Mouse (Mus musculus): ENCODE results near the gene Pfdn4.
"Not testable (repeated sequence)": the region's sequence is repeated elsewhere in the genome, so short reads cannot be mapped to it uniquely, and the experiment has no call there.

Gene Pfdn4

GRCm38 (mm10) chr2:170496154-170496930 lies at the start of gene Pfdn4:
Gene Pfdn4, plus strand, starts transcription at chr2:170496428.
- DNase-seq (ENCODE audit: extremely low spot score, low read depth, low spot score) = no peak

DNA sequence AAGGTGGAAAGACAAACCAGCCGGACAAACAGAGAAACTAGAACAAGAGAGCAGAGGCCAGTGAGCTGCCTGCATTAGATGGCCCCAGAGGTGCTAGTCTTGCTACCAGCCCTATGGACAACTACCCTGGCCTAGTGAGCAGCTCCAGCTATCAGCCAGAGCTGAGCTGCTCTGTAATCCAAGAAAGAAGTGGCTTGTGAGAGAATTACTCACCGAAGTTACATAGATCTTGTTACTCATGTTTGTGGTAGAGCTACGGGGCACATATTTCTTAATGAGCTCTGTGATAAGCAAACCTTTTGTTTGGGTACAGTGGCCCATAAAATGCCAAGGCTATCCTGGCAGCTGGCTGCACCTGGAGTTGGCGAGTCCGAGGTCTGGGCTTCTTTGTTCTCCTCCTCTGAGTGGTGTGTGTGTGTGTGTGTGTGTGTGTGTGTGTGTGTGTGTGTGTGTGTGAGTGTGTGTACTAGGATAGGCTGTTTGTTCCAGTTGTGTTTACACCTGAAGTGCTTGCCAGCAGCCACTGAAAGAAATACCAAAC lies 49.3 kb upstream of the Pfdn4 start:
- DNase-seq (ENCODE audit: extremely low spot score, low read depth, low spot score) = no peak

GRCm38 (mm10) chr2:170447651-170448050 lies 48.6 kb upstream of the Pfdn4 start:
- DNase-seq (ENCODE audit: extremely low spot score, low read depth, low spot score) = no peak

DNA sequence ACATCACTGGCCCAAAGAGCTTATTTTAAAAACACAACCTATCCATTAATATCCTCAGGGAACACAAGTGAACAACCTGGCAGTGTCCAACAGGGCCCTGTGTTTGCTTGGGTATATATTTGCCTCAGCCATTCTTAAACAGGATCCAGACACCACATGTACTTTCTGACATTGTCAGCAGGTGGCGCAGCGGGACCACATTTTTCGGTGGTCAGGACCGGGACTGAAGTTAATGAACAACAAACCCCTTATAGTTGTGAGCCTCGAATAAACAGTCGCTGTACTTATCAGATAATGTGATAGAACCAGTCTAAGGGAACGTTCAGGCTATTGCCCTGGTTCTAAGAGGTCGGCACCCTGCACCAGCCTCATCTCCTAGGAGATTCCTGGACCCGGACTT lies 45.3 kb upstream of the Pfdn4 start:
- peak; percentile 82 for DNase-seq (ENCODE audit: extremely low spot score, low read depth, low spot score)

- not testable (repeated sequence) for DNase-seq (ENCODE audit: extremely low spot score, low read depth, low spot score)
These were observed 42.4 kb upstream of the Pfdn4 start for GRCm38 (mm10) chr2:170453809-170454208.

GRCm38 (mm10) chr2:170459183-170459582 lies 37.0 kb upstream of the Pfdn4 start:
- no peak for DNase-seq (ENCODE audit: extremely low spot score, low read depth, low spot score)

DNA sequence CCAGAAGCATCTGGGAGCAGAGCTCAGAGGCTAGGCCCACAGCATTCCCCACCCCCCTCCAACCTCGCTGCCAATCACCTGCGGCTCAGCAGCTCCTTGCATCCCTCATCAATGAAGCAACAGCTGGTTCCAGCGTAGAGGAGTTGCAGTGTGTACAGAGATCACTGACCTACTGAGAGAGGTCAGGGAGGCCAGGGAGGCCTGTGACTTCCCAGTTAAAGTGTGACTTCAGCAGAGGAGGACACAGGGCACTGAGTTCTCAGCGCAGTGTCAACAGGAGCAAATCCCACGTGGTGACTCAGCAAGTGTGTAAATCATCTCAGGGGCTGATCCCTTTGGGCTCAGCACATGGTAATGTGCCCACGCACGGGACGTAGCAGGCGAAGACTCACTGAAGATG lies 36.4 kb upstream of the Pfdn4 start:
- no peak for DNase-seq (ENCODE audit: extremely low spot score, low read depth, low spot score)

- DNase-seq (ENCODE audit: extremely low spot score, low read depth, low spot score) = no peak
These were observed 34.6 kb upstream of the Pfdn4 start for GRCm38 (mm10) chr2:170461652-170462051.

DNA sequence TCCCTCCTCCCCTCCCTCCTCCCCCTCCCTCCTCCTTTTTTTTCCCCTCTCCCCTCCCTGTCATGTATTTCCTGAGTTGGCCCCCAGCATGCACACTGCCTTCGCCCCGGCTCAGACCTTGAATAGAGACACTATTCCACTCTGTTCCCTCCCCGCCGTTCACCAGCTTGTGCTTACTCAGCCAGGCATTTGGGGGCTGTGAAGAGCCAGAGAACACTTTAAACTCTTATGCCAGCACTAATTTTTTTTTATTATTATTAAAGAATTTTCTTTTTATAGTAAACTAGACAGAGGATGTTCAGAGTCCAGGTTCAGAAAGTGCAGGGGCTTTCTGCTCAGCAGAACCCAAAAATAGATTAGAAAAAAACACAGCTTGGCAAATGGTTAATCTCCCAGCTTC lies 31.4 kb upstream of the Pfdn4 start:
- no peak for DNase-seq (ENCODE audit: extremely low spot score, low read depth, low spot score)

- no peak for DNase-seq (ENCODE audit: extremely low spot score, low read depth, low spot score)
These were observed 28.2 kb upstream of the Pfdn4 start for GRCm38 (mm10) chr2:170468009-170468408.

GRCm38 (mm10) chr2:170469616-170470308 lies 26.5 kb upstream of the Pfdn4 start:
- DNase-seq (ENCODE audit: extremely low spot score, low read depth, low spot score) = no peak

- no peak for DNase-seq (ENCODE audit: extremely low spot score, low read depth, low spot score)
These were observed 25.6 kb upstream of the Pfdn4 start for GRCm38 (mm10) chr2:170470591-170470990.

- no peak for DNase-seq (ENCODE audit: extremely low spot score, low read depth, low spot score)
These were observed 22.1 kb upstream of the Pfdn4 start for GRCm38 (mm10) chr2:170474125-170474524.

- no peak for DNase-seq (ENCODE audit: extremely low spot score, low read depth, low spot score)
These were observed 21.1 kb upstream of the Pfdn4 start for GRCm38 (mm10) chr2:170475164-170475563.

- no peak for DNase-seq (ENCODE audit: extremely low spot score, low read depth, low spot score)
These were observed 20.0 kb upstream of the Pfdn4 start for GRCm38 (mm10) chr2:170476215-170476614.

DNA sequence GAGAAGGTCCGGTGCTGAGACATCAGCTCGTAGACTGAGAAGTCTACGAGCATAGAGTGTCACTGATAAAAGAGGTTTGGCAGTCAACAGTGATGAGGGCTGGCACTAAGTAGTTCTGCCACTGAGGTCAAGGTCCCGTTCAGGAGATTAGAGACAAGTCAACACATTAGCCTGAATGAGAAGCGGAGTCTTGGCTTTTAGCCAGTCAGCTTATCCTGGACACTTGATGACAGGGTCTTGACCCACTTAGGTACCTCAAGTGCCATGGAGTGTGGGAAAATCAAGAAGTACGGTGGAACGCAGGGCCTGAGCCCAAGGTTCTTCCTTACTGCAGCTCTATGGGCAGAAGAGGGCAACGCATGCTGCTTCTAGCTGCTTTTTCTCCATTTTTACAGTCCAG lies 19.6 kb upstream of the Pfdn4 start:
- DNase-seq (ENCODE audit: extremely low spot score, low read depth, low spot score) = no peak

- no peak for DNase-seq (ENCODE audit: extremely low spot score, low read depth, low spot score)
These were observed 14.1 kb upstream of the Pfdn4 start for GRCm38 (mm10) chr2:170482019-170482540.

- DNase-seq (ENCODE audit: extremely low spot score, low read depth, low spot score) = no peak
These were observed 12.3 kb upstream of the Pfdn4 start for GRCm38 (mm10) chr2:170483914-170484313.

- DNase-seq (ENCODE audit: extremely low spot score, low read depth, low spot score) = no peak
These were observed 9.0 kb upstream of the Pfdn4 start for GRCm38 (mm10) chr2:170487202-170487601.

DNA sequence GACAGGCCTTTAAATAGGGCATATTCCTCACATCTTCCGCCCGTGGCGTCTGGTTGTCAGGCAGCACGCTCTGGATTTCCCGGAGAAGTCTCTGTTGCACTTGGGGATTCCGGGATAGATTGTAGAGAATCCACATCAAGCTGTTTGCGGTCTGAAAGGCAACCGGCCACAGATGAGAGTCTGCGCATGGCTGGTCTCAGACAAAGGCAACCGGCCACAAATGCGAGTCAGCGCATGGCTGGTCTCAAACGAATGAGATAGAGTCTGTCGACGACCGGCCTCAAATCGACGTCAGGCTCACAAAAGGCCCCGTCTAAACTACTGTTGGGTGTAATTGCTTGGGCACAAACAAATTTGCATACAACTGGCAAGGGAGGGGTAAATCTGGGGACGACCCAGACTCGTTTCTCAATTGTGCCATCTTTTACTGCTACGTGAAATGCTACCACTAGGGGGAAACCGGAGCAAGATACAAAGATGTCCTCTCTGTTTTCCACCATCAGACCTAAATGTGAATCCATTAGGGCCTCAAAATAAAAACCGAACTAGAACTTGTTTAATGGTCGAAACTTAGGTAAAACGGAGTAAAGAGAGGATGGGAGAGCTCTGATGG lies 8.2 kb upstream of the Pfdn4 start:
- DNase-seq (ENCODE audit: extremely low spot score, low read depth, low spot score) = no peak
